Mouse (Mus musculus) olfactory bulb, adult 2 months (tissue): ENCODE data around the gene Nrxn3. TPM values are rescaled to one million over a fixed set of nuclear protein-coding genes. Genes with fewer than 3 reads are reported as not detected.

Experiments used
- H3K27ac ChIP-seq: fragments of 200-500 bp; 2 replicates; pipeline ENCODE4 v1.5.1; 2012; ENCODE audit warnings: low read depth, low read length; ENCODE audit not compliant: insufficient read depth
- H3K4me1 ChIP-seq: fragments of 200-500 bp; 2 replicates; pipeline ENCODE4 v1.6.1; 2012; ENCODE audit warnings: low read length; ENCODE audit not compliant: control insufficient read depth, insufficient read depth
- H3K4me3 ChIP-seq: fragments of 200-500 bp; 2 replicates; pipeline ENCODE4 v1.5.1; 2012; ENCODE audit warnings: mild to moderate bottlenecking, low read depth, low read length, moderate library complexity; ENCODE audit not compliant: insufficient read depth
- CTCF ChIP-seq: fragments of 200-500 bp; IDR thresholded peaks from 2 replicates; pipeline ENCODE4 v1.5.1; 2012; ENCODE audit warnings: low read depth, mild to moderate bottlenecking, low read length, moderate library complexity; ENCODE audit not compliant: insufficient read depth
- POLR2A ChIP-seq: fragments of 200-500 bp; IDR thresholded peaks from 2 replicates; pipeline ENCODE4 v1.6.1; 2012; ENCODE audit warnings: mild to moderate bottlenecking, low read depth, low read length, moderate library complexity; ENCODE audit not compliant: insufficient read depth
- whole genome bisulfite sequencing: fragments of 180-500 bp; shearing (Covaris S2); methylation state at CpG from one replicate; pipeline ENCODE4 v1.1.7; 2018; 5-methylcytosine and 5-hydroxymethylcytosine counted together
- polyA plus RNA-seq: library from polyadenylated mRNA; stranded (reverse); fragments of >200 nt; gene quantifications from 2 replicates; pipeline ENCODE4 v1.2.4, GENCODE M21; 2012; ENCODE audit warnings: low replicate concordance; ENCODE audit not compliant: missing spikeins, insufficient read depth, insufficient read length

The Nrxn3 gene
- polyA plus RNA-seq, 1 experiment = not detected

DNA sequence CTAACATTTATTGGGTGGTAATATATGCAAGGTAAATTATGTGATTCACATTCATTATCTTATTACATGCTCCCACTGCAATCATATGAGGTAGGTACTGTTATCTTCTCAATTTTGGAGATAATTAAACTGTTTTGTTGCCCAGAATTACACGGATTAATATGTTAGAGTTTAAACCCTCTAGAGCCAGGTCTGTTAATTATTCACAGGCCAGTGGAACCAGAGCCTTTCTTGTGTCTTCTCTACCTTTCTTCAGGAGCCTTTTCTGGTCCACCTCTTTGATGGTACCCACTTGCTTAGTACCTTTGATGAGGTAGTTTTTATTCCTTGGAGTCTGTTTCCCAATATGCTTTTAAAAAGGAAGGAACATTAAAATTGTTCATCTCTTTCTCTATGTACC lies 174.7 kb downstream of the Nrxn3 start:
- H3K4me1 ChIP-seq = peaks cover 5% of the 10 kb centered on the region
- H3K4me3 ChIP-seq = no peak overlapping the region
- TF ChIP-seq CTCF (no peak), POLR2A (no peak)
- H3K27ac ChIP-seq = no peak overlapping the region
- 29% methylated on average over 1 of the region's 1 CpGs for WGBS

DNA sequence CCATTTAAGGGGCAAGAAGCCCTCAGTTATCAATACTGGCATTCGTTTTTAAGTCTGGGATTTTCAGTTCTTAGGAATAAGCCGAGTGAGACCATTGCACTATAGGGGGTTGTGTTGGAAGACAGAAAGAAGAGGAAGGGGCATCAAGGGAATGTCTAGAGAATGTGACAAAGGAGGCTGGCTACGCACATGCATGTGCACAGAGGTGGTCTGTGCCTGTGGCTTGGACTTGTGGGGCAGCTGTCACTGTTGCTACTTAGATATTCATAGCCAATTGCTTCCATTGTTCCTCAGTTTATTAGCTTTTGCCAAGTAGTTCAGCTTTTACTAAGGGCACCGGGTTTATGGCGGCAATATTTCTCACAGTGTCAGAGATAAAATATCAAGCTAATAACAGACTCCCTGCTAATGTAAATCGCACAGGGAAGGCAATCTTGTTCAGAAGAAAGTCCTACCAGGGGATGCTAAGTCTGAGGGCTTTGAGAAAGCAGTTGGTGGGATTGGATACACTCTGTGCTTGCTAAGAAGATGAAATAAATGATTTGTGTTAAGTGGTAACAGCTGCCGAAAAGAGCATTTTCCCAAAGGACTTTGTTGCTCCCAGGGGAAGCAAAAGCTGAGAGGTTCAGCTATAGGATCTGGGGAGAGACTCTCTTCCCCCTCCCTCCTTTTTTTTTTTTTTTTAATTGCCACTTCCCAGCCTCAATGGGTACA lies 177.5 kb downstream of the Nrxn3 start:
- WGBS = 37% methylated on average over 7 of the region's 7 CpGs

DNA sequence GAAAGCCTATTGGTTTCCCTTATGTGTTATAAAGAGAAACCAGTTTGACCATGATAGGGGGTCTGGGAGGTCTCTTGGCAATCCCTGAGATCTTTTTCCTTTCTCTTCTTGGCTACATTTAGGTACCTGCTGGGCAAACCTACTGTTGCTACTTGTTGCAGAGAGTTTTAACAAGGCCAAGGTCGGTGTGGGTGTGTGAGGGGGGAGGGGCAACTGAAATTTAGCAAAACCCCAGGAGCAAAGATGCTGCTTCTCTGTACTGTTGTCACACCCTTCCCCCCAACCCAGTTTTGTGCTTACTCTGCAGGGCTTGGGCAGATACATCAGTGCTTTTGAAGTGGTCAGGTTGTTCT lies 178.0 kb downstream of the Nrxn3 start:
- no peak overlapping the region for H3K27ac ChIP-seq
- H3K4me3 ChIP-seq = no peak overlapping the region
- no peak for TF ChIP-seq POLR2A
- H3K4me1 ChIP-seq = peaks cover 7% of the 10 kb centered on the region
- 11% methylated on average over 1 of the region's 1 CpGs for WGBS

More for the DNA sequence above, 177.5 kb downstream of the Nrxn3 start:
- Histone ChIP-seq H3K4me1 (peaks cover 7% of the 10 kb centered on the region), H3K4me3 (no peak overlapping the region), H3K27ac (no peak overlapping the region)
- no peak for TF ChIP-seq CTCF
- no peak for TF ChIP-seq POLR2A

DNA sequence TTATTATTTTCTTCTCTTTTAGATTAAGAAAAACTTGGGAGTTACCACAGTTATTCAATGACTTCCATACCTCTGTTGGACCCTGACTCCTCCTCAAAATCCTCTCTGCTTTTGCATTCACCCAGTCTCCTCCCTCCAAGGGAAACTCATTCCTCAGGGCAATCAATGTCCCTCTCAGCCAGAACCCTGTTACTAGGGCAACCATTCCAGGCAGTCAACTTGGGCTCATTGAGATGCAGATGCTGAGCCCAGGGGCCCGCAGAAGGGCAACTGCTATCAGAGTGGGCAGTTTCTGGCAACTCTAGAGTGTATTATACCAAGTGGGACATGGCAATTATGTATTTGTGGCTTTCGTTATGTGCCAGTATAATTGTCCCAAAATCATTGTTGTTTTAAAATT lies 188.1 kb downstream of the Nrxn3 start:
- no peak overlapping the region for H3K27ac ChIP-seq
- TF ChIP-seq CTCF = no peak
- no peak for TF ChIP-seq POLR2A
- 26% methylated on average over 2 of the region's 2 CpGs for WGBS
- H3K4me1 ChIP-seq = peaks cover 2% of the 10 kb centered on the region; the same call in 1 of the 2 replicates
- H3K4me3 ChIP-seq = no peak overlapping the region

DNA sequence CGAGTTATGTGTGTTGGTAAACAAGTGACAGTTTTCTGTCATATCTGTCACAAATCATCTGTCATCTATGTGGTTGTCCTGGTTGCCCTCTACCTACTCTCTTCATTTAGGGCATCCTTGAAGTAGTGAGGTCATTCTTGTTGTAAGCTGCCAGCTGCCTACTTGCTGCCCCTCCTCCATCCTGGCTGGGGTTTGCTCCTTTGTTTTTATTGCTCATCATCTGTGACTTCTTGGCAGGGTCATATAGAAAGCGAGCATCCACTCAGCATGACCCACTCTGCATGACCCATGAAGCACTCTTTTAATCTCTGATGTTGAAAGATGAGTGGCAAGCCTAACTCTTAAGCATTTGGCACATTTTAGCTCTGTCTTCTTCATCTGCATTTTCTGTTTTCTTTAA lies 194.1 kb downstream of the Nrxn3 start:
- WGBS = 76% methylated on average over 2 of the region's 2 CpGs
- no peak for TF ChIP-seq POLR2A
- TF ChIP-seq CTCF = no peak
- peaks cover 2% of the 10 kb centered on the region; the same call in 1 of the 2 replicates for H3K4me1 ChIP-seq
- H3K27ac ChIP-seq = no peak overlapping the region
- no peak overlapping the region for H3K4me3 ChIP-seq

DNA sequence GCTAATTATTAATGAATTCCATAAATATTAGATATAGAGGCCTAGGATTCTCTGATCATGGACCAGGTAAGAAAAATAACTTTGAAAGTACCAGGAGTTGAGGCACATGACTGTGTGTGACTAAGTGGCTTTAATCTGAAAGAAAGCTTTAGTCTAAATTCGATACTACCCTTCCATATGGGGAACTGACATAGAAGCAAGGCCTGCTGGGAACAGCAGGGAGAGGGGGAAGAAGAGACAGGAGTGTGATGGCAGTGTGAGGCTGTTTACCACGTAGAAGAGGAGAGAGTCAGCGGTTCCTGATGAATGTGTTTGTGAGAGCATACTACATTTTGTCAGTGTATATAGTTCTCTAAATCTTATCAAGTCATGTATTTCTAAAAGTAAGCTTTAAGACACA lies 202.2 kb downstream of the Nrxn3 start:
- WGBS = 58% methylated on average over 3 of the region's 3 CpGs
- Histone ChIP-seq H3K4me3 (no peak overlapping the region), H3K4me1 (no peaks in the 10 kb centered on the region), H3K27ac (no peak overlapping the region)
- no peak for TF ChIP-seq CTCF
- no peak for TF ChIP-seq POLR2A

DNA sequence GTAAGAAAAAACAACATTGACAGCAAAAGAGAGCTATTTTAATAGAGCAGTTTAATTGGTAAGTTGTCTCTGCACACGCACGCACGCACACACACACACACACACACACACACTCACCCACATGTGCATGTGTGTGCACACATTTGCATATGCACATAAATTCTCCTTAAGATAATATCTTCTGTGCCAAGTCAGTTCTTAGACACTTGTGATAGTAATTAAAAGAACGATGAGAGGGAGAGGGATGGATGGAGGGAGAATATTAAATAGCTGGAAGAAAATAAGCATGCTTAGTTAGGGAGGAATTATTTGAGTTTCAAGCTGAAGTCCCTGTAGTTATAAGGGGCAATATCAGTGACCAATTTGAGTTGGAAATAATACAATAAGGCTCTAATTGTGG lies 203.6 kb downstream of the Nrxn3 start:
- WGBS = 41% methylated on average over 4 of the region's 4 CpGs
- H3K4me1 ChIP-seq = no peaks in the 10 kb centered on the region
- H3K27ac ChIP-seq = no peak overlapping the region
- H3K4me3 ChIP-seq = no peak overlapping the region
- TF ChIP-seq POLR2A (no peak), CTCF (no peak)

DNA sequence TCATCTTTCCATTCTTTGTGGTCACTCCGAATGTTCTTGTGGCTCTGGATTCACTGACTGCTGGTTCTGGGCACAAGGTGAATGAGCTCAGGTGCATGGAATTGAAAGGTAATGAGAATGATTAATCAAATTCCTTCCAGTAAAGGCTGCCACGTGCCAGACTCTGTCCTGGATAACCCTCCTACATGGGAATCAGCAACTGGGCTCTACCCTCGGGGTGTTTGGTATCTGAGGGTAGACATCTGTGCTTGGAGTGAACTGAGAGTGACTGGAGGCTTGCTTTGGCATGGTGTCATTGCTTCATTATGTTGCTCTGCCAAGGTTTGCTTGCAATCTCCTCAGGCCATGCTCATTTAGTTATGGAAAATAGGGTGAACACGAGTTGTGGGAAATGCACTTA lies 209.0 kb downstream of the Nrxn3 start:
- Histone ChIP-seq H3K4me3 (no peak overlapping the region), H3K27ac (no peak overlapping the region), H3K4me1 (no peaks in the 10 kb centered on the region)
- TF ChIP-seq POLR2A (no peak), CTCF (no peak)
- 64% methylated on average over 4 of the region's 4 CpGs for WGBS

DNA sequence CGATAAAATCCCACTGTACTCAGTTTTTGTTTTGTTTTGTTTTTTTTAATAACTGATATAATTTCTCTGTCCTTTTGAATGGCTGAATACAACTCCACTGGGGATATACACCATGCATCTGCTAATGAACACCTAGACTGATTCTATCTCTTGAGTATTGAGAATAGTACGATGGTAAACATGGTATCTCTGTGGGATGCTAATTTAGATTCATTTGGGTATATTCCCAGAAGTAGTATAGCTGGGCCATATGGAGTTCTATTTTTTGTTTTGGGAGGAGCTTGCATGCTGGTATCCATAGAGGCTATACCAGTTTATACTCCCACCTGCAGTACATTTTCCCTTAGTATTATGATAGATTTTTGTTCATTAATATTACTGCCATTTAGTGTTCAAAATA lies 217.0 kb downstream of the Nrxn3 start:
- TF ChIP-seq POLR2A (no peak), CTCF (no peak)
- Histone ChIP-seq H3K4me3 (no peak overlapping the region), H3K27ac (no peak overlapping the region), H3K4me1 (no peaks in the 10 kb centered on the region)
- WGBS = 78% methylated on average over 2 of the region's 2 CpGs

DNA sequence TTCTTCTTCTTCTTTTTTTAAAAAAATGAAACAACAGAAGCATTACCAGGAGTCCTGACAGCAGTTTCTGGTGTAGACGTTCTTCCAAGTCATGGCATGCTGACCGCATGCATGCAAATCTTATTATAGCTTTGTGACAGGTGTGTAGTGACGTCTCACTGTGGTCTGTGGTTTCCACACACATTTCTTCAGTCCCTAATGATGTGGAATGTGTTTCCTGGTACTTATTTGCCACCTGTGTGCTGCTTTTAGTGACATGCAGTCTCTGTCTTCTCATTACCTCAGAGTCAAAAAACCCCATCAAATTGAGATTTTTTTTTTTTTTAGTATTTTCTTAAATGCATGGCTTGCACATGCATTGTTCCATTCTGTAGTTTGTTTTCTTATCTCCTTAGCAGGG lies 222.3 kb downstream of the Nrxn3 start:
- no peak overlapping the region for H3K4me3 ChIP-seq
- WGBS = 57% methylated on average over 3 of the region's 3 CpGs

More for the DNA sequence above, 222.3 kb downstream of the Nrxn3 start:
- Histone ChIP-seq H3K27ac (no peak overlapping the region), H3K4me1 (no peaks in the 10 kb centered on the region)
- TF ChIP-seq POLR2A = no peak
- TF ChIP-seq CTCF = no peak
